Mouse (Mus musculus) CH12.LX (cell line): Measurements from ENCODE around the gene Cops7a.

Experiments used
- EP300 ChIP-seq: IDR thresholded peaks from 2 replicates; pipeline ENCODE4 v1.6.1; 2011; ENCODE audit warnings: low read length, improper control_type of control experiment
- POLR2A ChIP-seq: IDR thresholded peaks from 2 replicates; pipeline ENCODE4 v1.6.1; 2011; ENCODE audit warnings: low read depth, mild to moderate bottlenecking, improper control_type of control experiment, low read length

- TF ChIP-seq EP300 = no peak
- TF ChIP-seq POLR2A = no peak
Observed at GRCm38 (mm10) chr6:124933127-124933526, 32.2 kb downstream of the Cops7a start.
